Mouse (Mus musculus) layer of hippocampus, adult 9-10 months (tissue): ENCODE measurements around the gene Gpt2.

Experiments used
- DNase-seq: peaks from one replicate; pipeline ENCODE4 v3.0.0; 2022; ENCODE audit warnings: low spot score

Gene Gpt2

GRCm38 (mm10) chr8:85492125-85492875 is at the start of gene Gpt2:
Gene Gpt2, plus strand, starts transcription at chr8:85492576.
- DNase-seq, result peak; percentile 85

DNA sequence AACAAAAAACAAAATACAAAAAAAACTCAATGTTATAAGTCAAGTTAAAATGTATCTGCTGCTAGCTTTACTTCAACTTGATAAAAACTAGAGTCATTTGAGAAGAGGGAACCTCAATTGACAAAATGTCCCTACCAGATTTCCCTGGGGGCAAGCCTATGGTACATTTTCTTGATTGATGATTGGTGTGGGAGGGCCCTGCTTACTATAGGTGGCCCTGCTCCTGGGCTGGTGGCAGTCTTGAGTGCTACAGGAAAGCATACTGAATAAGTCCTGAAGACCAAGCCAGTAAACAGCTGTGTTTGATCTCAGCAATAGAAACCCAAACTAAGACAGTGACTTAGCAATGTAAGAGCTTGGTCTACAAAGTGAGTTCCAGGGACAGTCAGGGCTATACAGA is 48.3 kb upstream of the Gpt2 start:
- DNase-seq, result no peak

DNA sequence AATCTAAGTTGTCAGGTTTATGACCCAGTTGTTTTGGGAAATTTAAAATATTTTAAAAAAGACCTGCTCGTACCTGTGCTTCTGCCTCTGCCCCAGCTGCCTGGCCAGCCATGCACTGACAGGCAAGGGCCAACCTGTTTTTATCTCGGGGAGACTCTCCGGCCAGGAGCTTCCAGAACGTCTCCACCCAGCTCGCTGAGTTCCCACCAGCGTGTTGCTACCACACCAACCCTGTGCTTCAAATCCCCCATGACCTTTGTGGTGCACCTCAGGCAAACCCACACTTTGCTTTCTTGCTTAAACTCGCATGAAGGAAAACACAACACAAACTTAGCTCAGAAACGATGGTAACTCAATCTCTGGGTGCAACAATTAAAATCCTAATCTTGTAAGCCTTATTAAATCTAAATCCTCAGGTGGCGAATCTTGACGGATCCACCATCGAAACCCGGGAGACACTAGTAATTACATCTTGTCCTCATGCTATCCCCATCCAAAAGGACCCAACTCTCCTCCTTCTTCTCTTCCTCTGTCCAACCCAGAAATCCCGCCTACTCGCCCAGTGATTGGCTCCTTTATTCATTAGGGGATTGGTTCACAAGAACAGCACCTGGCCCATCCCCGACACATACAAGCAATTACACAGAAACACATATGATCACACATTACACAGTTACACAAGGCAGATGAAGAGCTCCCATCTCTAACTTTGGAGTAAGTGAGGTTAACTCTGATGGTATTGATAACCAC is 46.3 kb upstream of the Gpt2 start:
- no peak for DNase-seq

DNA sequence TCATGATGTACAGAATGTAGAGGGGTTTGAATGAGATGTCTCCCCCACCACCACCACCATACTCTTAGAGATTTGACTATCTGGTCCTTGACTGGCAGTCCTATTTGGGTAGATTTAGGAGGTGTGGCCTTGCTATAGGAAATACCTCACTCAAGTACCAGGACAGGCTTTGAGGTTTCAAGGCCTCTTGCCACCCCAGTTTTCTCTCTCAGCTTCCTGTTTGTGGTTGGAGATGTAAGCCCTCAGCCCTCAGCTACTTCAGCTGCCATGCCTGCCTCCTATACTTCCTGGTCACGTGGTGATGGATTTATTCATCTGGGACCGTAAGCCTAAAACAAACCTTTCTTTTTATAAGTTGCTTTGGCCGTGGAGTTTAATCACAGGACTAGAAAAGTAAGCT is 42.0 kb upstream of the Gpt2 start:
- no peak for DNase-seq

DNA sequence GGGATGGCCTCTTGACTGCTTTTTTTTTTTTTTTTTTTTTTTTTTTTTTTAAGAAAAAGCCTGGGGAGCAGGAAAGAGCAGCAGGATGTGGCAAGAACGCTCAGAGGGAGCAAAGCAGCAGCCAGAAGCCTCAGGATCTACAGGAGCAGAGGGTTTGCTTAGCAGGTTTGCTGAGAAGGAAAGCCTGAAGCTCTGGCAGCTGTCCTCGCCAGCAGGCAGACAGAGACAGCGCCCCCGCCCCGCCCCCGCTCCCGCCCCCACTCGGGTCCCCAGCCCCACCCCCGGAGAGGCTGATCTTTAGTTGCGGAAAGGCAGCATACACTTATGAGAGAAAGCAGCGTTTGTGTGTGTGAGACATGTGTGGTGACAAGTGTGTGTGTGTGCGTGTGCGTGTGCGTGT is 40.0 kb upstream of the Gpt2 start:
- no peak for DNase-seq

DNA sequence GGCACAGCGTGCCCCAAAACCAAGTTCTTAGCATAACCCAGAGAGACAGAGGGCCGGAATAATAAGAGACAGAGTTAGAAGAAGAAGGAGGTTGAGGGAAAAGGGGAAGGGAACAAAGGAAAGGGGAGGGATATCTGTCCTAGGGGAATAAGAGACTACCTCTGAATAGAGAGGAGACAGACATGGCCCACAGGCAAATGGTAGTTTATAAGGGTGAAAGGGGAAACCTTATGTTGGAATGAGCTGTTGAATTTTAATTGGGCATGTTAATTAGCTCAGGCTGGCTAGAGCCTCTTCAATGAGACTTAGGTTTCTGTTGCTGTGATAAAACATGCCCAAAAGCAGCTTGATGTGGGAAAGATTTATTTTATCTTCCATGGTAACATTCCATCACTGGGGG is 39.1 kb upstream of the Gpt2 start:
- no peak for DNase-seq

GRCm38 (mm10) chr8:85454750-85455149 is 37.6 kb upstream of the Gpt2 start:
- no peak for DNase-seq

- peak; percentile 51 for DNase-seq
Observed at GRCm38 (mm10) chr8:85456536-85456935, 35.8 kb upstream of the Gpt2 start.

- no peak for DNase-seq
Observed at GRCm38 (mm10) chr8:85459582-85459981, 32.8 kb upstream of the Gpt2 start.

GRCm38 (mm10) chr8:85460804-85461203 is 31.6 kb upstream of the Gpt2 start:
- no peak for DNase-seq

DNA sequence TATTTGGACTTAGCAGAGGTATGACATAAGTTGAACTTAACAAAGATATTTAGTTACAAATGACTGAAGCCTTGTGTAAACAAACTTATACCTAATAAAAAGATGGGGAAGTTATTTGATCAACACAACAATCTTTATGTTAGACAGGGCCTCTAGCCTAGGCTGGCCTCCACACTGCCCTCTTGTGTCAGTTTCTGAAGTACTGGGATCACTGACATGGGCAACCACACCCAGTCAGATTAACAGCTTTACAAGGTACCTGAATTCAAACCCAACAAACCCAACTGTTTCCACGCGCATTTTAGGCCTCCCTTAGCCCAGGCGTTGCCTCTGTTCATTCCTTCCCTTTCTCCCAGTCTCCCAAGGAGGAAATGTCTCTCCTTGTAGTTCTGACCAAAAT is 31.0 kb upstream of the Gpt2 start:
- no peak for DNase-seq

DNA sequence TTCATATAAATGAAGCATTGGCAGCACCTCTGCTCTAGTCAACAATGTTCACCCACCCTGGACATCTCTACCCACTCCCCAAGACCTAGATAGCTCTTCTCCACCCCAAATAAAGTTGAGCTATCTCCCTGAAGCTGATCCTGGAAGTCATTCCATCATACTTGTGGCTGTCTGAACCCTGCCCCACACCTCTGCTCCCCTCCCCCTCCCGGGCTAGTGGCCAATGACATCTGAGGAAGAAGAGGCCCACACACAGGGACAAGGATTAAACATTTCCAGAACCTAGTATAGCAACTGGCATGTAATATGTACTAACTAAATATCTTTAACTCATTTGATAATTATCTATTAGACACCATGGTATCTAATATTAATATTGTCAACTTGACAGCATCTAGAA is 29.9 kb upstream of the Gpt2 start:
- no peak for DNase-seq

- no peak for DNase-seq
Observed at GRCm38 (mm10) chr8:85464316-85464715, 28.1 kb upstream of the Gpt2 start.

GRCm38 (mm10) chr8:85466056-85466455 is 26.3 kb upstream of the Gpt2 start:
- DNase-seq, result no peak

- no peak for DNase-seq
Observed at GRCm38 (mm10) chr8:85470753-85471152, 21.6 kb upstream of the Gpt2 start.

GRCm38 (mm10) chr8:85472800-85473199 is 19.6 kb upstream of the Gpt2 start:
- no peak for DNase-seq

DNA sequence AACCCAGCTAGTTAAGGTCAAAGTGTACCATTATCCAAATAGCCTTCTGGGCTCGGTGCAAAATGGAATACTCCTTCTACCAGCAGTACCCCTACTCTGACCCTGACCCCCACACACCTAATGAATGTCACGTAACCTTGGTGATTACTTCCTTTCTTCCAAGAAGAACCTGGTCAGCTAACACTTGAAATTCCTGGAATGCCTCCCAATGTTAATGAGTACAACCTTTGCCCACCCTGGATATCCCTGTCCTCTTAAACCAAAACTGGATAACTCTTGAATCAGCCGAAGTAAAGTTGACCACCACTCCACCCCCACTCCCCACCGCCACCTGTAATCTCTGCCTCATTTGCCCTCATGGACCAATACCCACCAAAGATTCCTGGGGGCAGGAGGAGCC is 19.1 kb upstream of the Gpt2 start:
- no peak for DNase-seq

- no peak for DNase-seq
Observed at GRCm38 (mm10) chr8:85474924-85475323, 17.5 kb upstream of the Gpt2 start.

DNA sequence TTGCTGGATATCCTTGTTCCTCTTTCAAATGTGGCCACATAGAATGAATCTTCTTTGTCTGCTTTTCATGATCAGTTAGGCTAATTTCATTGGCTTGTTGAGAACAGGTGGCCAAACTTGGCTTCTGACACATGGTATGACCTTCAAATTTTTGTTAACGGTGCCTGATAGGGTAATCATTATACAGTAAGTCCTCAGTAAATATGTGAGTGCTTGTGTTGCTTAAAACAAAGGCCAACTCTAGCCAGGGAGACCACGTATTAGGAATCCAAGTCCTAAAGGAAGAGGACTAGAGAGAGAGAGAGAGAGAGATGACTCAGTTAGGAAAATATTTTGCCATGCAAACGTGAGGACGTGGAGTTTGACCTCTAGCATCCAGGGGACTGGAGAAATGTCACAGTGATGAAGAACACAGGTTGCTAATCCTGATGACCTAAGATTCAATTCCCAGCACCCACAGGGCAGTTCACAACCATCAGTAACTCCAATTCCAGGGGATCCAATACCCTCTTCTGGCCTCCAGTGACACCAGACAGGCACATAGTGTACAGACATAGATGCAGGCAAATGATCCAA is 15.3 kb upstream of the Gpt2 start:
- no peak for DNase-seq

DNA sequence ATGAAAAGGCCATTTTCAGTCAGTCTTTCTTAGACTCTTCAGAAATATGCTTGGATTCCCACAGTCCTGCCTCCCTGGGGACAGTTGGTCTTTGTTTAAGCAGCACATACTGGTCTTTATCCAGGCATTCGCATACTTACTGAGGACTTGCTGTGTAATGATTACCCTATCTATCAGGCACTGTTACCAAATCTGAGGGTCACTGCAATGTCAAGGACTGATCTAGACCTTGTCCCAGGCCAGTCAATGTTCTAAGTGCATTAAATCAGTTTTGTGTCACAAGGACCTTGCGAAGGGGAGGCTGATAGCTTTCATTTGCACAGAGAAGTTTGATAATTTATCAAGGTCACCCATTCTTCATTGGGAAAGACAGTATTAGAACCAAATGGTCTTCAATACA is 14.0 kb upstream of the Gpt2 start:
- DNase-seq, result no peak

- no peak for DNase-seq
Observed at GRCm38 (mm10) chr8:85479710-85480109, 12.7 kb upstream of the Gpt2 start.

DNA sequence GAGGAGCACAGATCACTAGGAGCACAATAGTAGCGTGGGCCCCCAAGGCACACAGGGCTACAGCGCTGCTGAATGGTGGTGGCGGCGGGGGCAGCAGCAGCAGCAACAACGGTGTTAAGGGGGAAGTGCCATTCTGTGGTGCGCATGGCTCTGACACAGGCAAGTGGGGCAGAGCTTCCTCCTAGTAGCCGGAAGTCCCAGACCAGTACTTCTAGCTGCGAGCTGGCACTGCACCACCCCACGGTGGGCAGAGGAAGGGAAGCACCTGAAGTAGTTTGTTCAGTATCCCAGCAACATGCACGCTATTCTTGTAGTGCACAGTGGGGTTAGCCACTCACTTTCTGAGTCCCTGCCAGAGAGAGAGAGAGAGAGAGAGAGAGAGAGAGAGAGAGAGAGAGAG is 10.5 kb upstream of the Gpt2 start:
- DNase-seq, result no peak

DNA sequence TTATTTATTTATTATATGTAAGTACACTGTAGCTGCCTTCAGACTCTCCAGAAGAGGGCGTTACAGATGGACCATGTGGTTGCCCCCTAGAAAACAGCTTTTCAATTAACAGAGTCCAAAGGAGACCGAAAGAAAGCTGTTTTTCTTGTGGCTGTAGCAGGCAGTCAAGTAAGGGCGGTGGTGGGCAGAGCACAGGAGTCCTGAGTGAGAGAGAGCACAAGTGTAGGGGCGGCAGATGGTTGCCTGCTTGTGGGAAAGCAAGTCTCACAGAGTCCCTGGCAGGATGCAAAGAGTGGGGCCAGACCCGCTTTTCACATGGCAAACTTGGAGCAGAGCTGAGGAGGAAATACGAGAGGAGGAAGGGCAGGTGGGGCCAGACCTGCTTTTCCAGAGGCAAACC is 9.9 kb upstream of the Gpt2 start:
- no peak for DNase-seq
